Mouse (Mus musculus) kidney, adult 2 months (tissue): ENCODE results near the gene Cacna1h.

Experiments
- CTCF ChIP-seq: fragments of 200-500 bp; conservative IDR thresholded peaks from 2 replicates; pipeline ENCODE4 v1.5.1; 2011; ENCODE audit warnings: low read depth, mild to moderate bottlenecking, control low read depth, low read length, moderate library complexity, mixed read lengths; ENCODE audit not compliant: insufficient read depth, insufficient read length
- POLR2A ChIP-seq: fragments of 200-500 bp; IDR thresholded peaks from one replicate; pipeline ENCODE4 v1.6.1; 2011; ENCODE audit warnings: low read depth, low read length, control low read depth

DNA sequence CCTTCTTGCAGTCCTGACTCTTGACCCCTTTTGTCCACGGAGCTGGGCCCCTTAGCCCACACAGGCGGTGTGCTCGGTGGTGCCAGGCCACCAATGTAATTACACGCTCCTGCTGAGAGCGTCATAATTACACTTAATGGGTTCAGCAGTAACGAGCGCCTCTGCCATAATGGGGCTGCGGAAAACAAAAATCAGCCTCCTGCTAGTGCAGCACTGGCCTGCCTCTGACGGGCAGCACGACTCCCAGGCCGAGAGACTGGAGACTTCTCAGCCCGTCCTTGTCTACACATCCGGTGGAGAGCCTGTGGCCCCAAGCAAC is 35.1 kb downstream of the Cacna1h start:
- TF ChIP-seq CTCF (no peak), POLR2A (no peak)
